Mouse (Mus musculus) stomach, embryonic 14.5 days (tissue): ENCODE data around the gene Ppm1m. TPM values are rescaled to one million over a fixed set of nuclear protein-coding genes. Genes with fewer than 3 reads are reported as not detected.

Experiments used
- ATAC-seq: fragments of 200-750 bp; cut with Nextera tagmentation; 2 replicates; pipeline ENCODE4 v1.8.0; 2017; ENCODE audit warnings: low read depth, moderate TSS enrichment; ENCODE audit not compliant: insufficient number of reproducible peaks, insufficient read depth, low FRiP score
- H3K27ac ChIP-seq: fragments of 300-500 bp; sonication (generic); 2 replicates; pipeline ENCODE4 v1.5.1; 2014; ENCODE audit warnings: mild to moderate bottlenecking, low read length, moderate library complexity, mixed read lengths
- H3K27me3 ChIP-seq: fragments of 300-500 bp; sonication (generic); 2 replicates; pipeline ENCODE4 v1.6.1; 2014; ENCODE audit warnings: low read length, control low read depth, mixed read lengths; ENCODE audit not compliant: control insufficient read depth, insufficient read depth
- H3K36me3 ChIP-seq: fragments of 300-500 bp; sonication (generic); 2 replicates; pipeline ENCODE4 v1.6.1; 2014; ENCODE audit warnings: mild to moderate bottlenecking, control low read depth, low read length, moderate library complexity, mixed read lengths; ENCODE audit not compliant: control insufficient read depth, insufficient read depth
- H3K4me1 ChIP-seq: fragments of 300-500 bp; sonication (generic); 2 replicates; pipeline ENCODE4 v1.6.1; 2014; ENCODE audit warnings: low read length, control low read depth, mixed read lengths; ENCODE audit not compliant: control insufficient read depth, insufficient read depth
- H3K4me2 ChIP-seq: fragments of 300-500 bp; sonication (generic); replicated peaks from 2 replicates; pipeline ENCODE4 v1.6.1; 2014; ENCODE audit warnings: low read depth, low read length, control low read depth
- H3K4me3 ChIP-seq: fragments of 300-500 bp; sonication (generic); 2 replicates; pipeline ENCODE4 v1.5.1; 2014; ENCODE audit warnings: low read depth, low read length, control low read depth
- H3K9ac ChIP-seq: fragments of 300-500 bp; sonication (generic); replicated peaks from 2 replicates; pipeline ENCODE4 v1.6.1; 2014; ENCODE audit warnings: low read depth, mild to moderate bottlenecking, control low read depth, low read length, moderate library complexity, mixed read lengths
- H3K9me3 ChIP-seq: fragments of 300-500 bp; sonication (generic); 2 replicates; pipeline ENCODE4 v1.6.1; 2016; ENCODE audit warnings: low read depth, low read length, control low read depth; ENCODE audit not compliant: control insufficient read depth
- WGBS: fragments of 180-500 bp; shearing (Covaris S2); extraction: QIAGEN DNeasy Blood & Tissue Kit; methylation state at CpG from one replicate; pipeline ENCODE4 v1.1.7; 2014; 5-methylcytosine and 5-hydroxymethylcytosine counted together
- polyA plus RNA-seq: library from polyadenylated mRNA; unstranded; fragments of >200 nt; fragmentation: Nextera tagmentation; extraction: Ambion mirVana; gene quantifications from 2 replicates; pipeline ENCODE4 v1.2.1, GENCODE M21; 2014

The Ppm1m gene
- 35.6 and 38.3 TPM in 2 replicates for polyA plus RNA-seq

DNA sequence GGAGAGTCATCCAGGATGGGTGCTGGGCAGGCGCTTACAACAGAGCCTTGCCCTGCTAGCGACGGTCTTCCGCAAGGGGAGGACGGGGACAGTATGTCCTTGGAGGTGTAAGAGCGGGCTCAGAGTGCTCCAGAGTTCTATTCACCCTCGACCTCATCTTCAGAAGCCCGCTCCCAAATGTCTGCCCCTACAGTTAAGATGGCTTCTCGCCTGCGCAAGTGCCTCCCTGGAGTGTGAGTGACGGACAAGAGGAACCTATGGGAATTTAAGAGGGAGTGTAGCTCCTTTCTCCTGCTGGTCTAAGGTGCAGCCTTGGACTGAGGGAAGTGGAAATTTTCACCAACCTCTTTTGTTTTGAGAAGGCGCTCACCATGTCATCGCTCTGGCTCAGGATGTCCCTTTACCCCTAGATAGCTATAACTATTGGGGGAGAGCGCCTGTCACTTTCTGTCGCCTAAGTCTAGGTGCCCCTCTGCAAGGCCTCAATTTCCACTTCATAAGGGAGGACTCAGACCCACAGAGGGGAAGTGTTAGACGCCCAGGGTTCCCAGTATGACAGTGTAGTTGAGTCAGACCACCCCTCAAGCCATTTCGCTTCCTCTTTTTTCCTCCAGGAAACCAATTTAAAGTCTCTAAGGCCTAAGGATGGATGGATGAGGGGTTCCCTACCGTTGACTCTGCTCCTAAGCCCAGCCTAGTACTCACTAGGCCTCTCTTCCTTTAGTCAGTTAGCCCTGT is at the start of gene Ppm1m:
TSS of gene Ppm1m (minus strand) at position 212 of the 738 bp plus-strand sequence.
- Histone ChIP-seq H3K4me3 (peak within 1 kb of the TSS; percentile 54), H3K4me1 (peaks cover 27% of the 10 kb centered on the region), H3K9me3 (no peaks in the 10 kb centered on the region), H3K36me3 (peaks cover 14% of the 10 kb centered on the region; the same call in 1 of the 2 replicates), H3K27ac (no peak within 1 kb of the TSS), H3K9ac (peak within 1 kb of the TSS; percentile 64), H3K27me3 (no peaks in the 10 kb centered on the region), H3K4me2 (peak within 1 kb of the TSS; percentile 68)
- no peak for ATAC-seq
- 44% methylated on average over 18 of the region's 18 CpGs for WGBS

DNA sequence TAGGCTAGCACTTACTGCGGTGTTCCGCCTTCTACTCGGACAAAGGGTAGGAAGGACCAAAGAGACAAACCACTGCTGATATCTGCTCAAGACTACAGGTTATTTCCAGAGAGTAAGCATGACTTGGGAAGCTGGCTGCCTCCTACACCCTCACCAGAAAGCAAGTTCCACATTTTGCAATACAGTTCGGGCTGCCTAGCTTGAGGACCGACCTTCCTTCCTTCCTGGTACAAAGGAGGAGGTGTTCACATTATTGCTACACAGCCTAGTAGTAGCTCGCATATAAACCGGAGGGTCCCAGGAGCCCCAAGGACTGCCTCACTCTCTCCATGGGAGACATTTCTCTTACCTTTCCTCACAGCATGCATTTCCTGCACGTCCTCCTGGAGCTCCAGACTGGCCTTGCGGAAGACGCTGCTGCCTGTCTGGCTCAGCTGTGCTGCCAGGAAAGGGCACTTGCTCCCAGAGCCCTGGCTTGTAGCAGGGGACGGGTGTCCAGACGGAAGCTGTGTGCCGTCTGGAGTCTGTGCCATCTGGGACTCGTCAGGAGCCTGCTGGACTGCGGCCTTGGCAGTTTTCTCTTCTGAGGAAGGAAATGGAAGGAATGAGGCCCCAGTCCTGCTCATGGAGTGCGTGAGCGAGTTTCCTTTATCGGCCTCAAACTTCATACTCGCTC is 43.4 kb upstream of the Ppm1m start:
- no peaks in the 10 kb centered on the region for H3K27me3 ChIP-seq
- H3K4me3 ChIP-seq = no peak overlapping the region
- H3K9ac ChIP-seq = no peak overlapping the region; the same call in 1 of the 2 replicates
- no peak overlapping the region for H3K4me2 ChIP-seq
- WGBS = 53% methylated on average over 19 of the region's 19 CpGs
- H3K27ac ChIP-seq = peak overlapping the region; percentile 62; the same call in 1 of the 2 replicates
- peaks cover 47% of the 10 kb centered on the region for H3K36me3 ChIP-seq
- no peaks in the 10 kb centered on the region for H3K9me3 ChIP-seq
- no peak for ATAC-seq
- H3K4me1 ChIP-seq = peaks cover 8% of the 10 kb centered on the region

DNA sequence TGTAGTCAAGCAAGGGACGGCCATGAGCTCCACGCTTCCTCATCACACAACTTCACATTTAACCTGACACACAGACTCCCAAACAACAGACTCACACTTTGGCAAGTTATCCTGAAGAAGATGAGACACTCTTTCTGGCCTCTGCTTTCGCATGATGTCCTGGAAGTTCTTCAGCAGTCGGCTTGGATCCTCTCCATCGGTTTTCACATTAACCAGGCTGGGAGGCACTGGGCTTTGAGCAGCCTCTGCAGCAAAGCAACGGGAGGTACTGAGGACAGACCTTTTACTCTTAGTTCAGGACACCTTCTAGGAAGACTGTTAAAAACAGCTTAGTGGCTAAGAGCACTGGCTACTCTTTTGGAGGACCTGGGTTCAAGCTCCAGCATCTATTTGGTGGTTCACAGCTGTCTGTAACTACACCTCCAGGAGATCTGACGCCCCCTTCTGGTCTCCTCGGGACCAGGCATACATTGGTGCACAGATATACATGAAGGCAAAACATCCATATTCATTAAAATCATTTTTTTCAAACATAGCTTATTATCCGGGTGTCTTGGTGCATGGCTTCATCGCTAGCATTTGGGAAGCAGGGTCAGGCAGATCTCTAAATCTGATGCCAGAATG is 42.1 kb upstream of the Ppm1m start:
- no peak overlapping the region for H3K9ac ChIP-seq
- peaks cover 4% of the 10 kb centered on the region for H3K4me1 ChIP-seq
- no peak overlapping the region for H3K4me2 ChIP-seq
- ATAC-seq = no peak
- H3K27ac ChIP-seq = no peak overlapping the region
- no peaks in the 10 kb centered on the region for H3K27me3 ChIP-seq
- 88% methylated on average over 10 of the region's 10 CpGs for WGBS
- peaks cover 59% of the 10 kb centered on the region for H3K36me3 ChIP-seq
- no peak overlapping the region for H3K4me3 ChIP-seq
- H3K9me3 ChIP-seq = no peaks in the 10 kb centered on the region

DNA sequence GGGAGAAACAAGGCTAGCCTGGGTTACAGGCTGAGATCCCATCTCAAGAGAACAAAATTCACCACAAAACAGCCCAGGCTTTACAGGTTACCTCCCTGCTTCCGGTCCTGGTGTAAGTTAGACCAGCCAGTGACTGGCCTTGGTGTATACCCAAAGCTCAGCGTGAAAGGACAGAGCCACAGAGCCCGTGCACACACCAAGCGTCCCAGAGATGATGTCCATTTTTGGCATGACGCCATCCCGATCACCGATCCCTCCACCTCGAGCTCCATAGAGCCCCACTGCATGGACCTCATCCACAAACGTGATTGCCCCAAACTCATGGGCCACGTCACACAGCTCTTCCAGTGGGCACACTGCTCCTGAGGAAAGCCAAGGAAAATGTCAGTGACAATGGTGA is 38.3 kb upstream of the Ppm1m start:
- WGBS = 93% methylated on average over 10 of the region's 10 CpGs
- no peaks in the 10 kb centered on the region for H3K9me3 ChIP-seq

DNA sequence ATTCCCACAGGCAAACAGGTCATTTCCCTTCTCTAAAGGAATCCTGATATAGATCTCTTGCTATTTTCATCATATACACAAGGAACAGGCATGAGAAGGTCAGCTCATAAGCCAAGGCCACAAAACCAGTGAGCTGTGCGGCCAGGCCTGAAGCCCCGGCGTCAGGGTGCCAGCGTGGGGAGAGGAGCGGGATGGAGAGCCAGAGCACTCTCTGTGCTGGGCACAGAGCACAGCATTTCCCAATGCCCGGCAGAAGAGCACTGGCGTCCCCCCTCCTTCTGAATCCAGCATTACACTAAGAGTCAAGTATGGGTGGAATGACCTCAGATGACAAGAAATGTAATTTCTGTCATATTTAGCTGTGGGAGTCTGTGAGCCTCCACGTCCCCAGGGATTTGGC is 37.9 kb upstream of the Ppm1m start:
- Histone ChIP-seq H3K4me1 (no peaks in the 10 kb centered on the region), H3K4me2 (no peak overlapping the region), H3K4me3 (no peak overlapping the region), H3K27ac (no peak overlapping the region), H3K36me3 (peaks cover 87% of the 10 kb centered on the region), H3K9me3 (no peaks in the 10 kb centered on the region), H3K27me3 (no peaks in the 10 kb centered on the region), H3K9ac (no peak overlapping the region)
- no peak for ATAC-seq
- WGBS = 90% methylated on average over 8 of the region's 8 CpGs

More for the DNA sequence above, 38.3 kb upstream of the Ppm1m start:
- Histone ChIP-seq H3K9ac (no peak overlapping the region), H3K27me3 (no peaks in the 10 kb centered on the region), H3K4me2 (no peak overlapping the region), H3K4me1 (no peaks in the 10 kb centered on the region), H3K36me3 (peaks cover 87% of the 10 kb centered on the region), H3K27ac (no peak overlapping the region), H3K4me3 (no peak overlapping the region)
- no peak for ATAC-seq

DNA sequence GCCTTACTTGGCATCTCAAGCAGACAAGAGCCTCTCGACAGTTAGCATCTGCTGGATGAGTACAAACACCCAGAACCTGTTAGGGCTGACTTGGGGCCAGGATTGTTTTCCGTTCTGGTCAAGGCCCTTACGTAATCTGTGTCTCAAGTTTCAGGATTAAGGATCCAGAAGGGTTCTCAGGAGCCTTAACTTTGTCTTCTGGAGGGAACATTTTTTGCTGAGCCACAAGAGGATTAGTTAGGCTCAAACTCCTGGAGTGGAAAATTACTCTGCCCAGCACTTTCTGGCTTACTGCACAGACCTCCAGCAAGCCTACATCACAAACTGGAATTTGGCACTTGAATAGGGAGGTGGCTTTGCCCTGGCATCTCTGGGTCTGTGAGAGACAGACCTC is 37.3 kb upstream of the Ppm1m start:
- Histone ChIP-seq H3K27me3 (no peaks in the 10 kb centered on the region), H3K36me3 (peaks cover 85% of the 10 kb centered on the region), H3K9me3 (no peaks in the 10 kb centered on the region), H3K4me3 (no peak overlapping the region), H3K4me2 (no peak overlapping the region), H3K4me1 (no peaks in the 10 kb centered on the region), H3K27ac (no peak overlapping the region), H3K9ac (no peak overlapping the region)
- ATAC-seq = no peak
- WGBS = 73% methylated on average over 3 of the region's 3 CpGs

DNA sequence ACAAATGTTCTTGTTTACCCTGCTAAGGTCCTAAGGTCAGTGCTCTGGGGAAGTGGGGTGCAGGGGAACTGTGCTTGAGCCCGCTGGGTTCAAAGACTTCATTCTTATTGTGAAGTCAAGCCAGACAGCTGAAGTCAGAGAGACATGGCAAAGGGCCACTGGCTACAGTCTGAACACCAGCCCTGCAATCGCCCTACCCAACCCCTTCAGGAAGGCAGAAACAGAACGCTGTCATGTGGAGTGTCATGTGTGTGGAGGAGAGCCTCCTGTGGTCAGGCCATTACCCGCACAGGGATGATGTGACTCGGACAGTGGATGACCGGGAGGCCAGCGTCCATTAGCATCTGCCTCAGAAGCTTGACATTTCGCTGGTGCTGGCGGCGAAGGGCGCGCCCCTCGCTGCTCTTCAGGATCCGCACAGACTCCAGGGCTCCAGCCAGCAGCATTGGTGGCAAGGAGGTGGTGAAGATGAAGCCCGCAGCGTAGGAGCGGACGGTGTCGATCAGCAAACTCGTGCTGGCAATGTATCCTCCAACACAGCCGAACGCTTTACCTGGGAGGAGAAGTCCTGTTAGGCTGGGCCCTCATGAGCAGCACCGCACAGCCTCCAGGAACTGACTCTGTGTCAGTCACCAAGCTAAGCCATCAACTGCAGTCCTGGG is 36.7 kb upstream of the Ppm1m start:
- no peaks in the 10 kb centered on the region for H3K9me3 ChIP-seq
- no peak for ATAC-seq
- H3K27ac ChIP-seq = no peak overlapping the region
- no peaks in the 10 kb centered on the region for H3K27me3 ChIP-seq
- H3K9ac ChIP-seq = no peak overlapping the region
- no peak overlapping the region for H3K4me2 ChIP-seq
- H3K36me3 ChIP-seq = peaks cover 80% of the 10 kb centered on the region
- 92% methylated on average over 23 of the region's 23 CpGs for WGBS
- H3K4me1 ChIP-seq = no peaks in the 10 kb centered on the region
- no peak overlapping the region for H3K4me3 ChIP-seq

DNA sequence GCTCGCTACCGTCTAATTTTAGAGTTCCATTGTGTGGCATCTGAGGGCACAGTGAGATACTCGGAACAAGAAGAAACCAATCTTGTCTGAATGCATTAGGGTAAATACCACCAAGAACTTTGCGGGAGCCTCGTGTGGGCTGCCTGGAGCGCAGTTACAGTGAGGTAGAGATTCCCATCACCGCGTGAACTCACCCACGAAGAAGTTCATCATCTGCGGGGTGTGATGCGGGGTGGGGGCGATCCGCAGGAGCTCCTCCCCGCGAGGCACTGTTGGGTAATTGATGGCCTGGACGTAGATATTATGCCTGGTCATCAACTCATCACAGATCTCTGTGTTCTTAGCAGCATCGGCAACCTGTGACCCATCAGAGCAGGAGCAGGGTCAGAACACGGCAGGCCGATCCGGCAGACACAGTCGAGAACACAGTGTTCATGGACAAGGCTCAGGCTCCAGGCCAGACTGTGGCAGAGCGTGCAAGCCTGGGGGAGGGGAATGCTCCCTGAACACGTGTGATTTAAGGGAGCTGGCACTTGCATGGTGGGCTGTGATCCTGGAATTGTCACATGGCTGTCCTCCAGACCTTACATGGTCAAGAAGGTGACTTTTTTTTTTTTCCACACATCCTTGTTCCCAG is 35.8 kb upstream of the Ppm1m start:
- no peaks in the 10 kb centered on the region for H3K27me3 ChIP-seq
- peaks cover 70% of the 10 kb centered on the region for H3K36me3 ChIP-seq
- H3K4me2 ChIP-seq = no peak overlapping the region
- H3K4me1 ChIP-seq = no peaks in the 10 kb centered on the region
- no peaks in the 10 kb centered on the region for H3K9me3 ChIP-seq
- no peak overlapping the region for H3K9ac ChIP-seq
- no peak for ATAC-seq
- no peak overlapping the region for H3K27ac ChIP-seq
- WGBS = 86% methylated on average over 23 of the region's 23 CpGs
- H3K4me3 ChIP-seq = no peak overlapping the region
